Mouse (Mus musculus): Measurements from ENCODE around the gene Mettl2. TPM values are rescaled to one million over a fixed set of nuclear protein-coding genes. Genes with fewer than 3 reads are reported as not detected.
A peak's percentile ranks its signal among the peaks of the same experiment; 100 is the strongest.

Mettl2 gene
- total and polyA plus RNA-seq, 3 experiments, result 59.9 to 61.7 TPM; not detected in 1

- TF ChIP-seq CHD1 (IDR thresholded peaks at IDR 0.05; ENCODE audit: low read depth, low read length) (no peak), ZKSCAN1 (IDR thresholded peaks at IDR 0.05; ENCODE audit: low read depth, low read length) (no peak), GABPA (IDR thresholded peaks at IDR 0.05; ENCODE audit: low read depth, low read length) (no peak), TAL1 (IDR thresholded peaks at IDR 0.05; ENCODE audit: low read length) (no peak), CHD2 (IDR thresholded peaks at IDR 0.05; ENCODE audit: low read length) (no peak), MAZ (IDR thresholded peaks at IDR 0.05; ENCODE audit: low read depth, low read length) (no peak)
Observed at GRCm38 (mm10) chr11:105164516-105165510, 38.6 kb downstream of the Mettl2 start.

GRCm38 (mm10) chr11:105166780-105167179 is 40.6 kb downstream of the Mettl2 start:
- no peaks in the 10 kb centered on the region for H3K9me3 ChIP-seq (replicated peaks; ENCODE audit: insufficient read depth, low read length)
- no peaks in the 10 kb centered on the region for H3K79me2 ChIP-seq (ENCODE audit: control insufficient read depth, insufficient read depth, low read length, poor library complexity)
- TF ChIP-seq MYB (IDR thresholded peaks at IDR 0.05; ENCODE audit: low read depth, low read length), result no peak
- no peak for TF ChIP-seq EP300 (IDR thresholded peaks at IDR 0.05; ENCODE audit: low read depth in 1 of 2, low read length in 2 of 2)
- no peaks in the 10 kb centered on the region for H3K27me3 ChIP-seq (ENCODE audit: control insufficient read depth in 1 of 2, insufficient read depth in 2 of 2, low read length in 2 of 2)
- H3K9ac ChIP-seq (ENCODE audit: control insufficient read depth, low read depth, low read length, poor library complexity, severe bottlenecking), result no peak overlapping the region
- H3K36me3 ChIP-seq (ENCODE audit: control insufficient read depth in 1 of 2, insufficient read depth in 2 of 2, low read length in 2 of 2), result peaks cover 0 to 5% of the 10 kb centered on the region in 2 experiments; a peak in 2 of 4 replicates
- H3K27ac ChIP-seq (ENCODE audit: control insufficient read depth, low read depth, low read length), result no peak overlapping the region
- H3K4me3 ChIP-seq (ENCODE audit: control insufficient read depth in 1 of 2, insufficient read depth in 1 of 2, low read depth in 2 of 2, low read length in 2 of 2), result no peak overlapping the region
- DNase-seq (ENCODE audit: low read depth, low spot score), result no peak
- peaks cover 8 to 13% of the 10 kb centered on the region in 2 experiments for H3K4me1 ChIP-seq (ENCODE audit: control insufficient read depth in 1 of 2, insufficient read depth in 2 of 2, low read length in 2 of 2)

More at GRCm38 (mm10) chr11:105164516-105165510, 38.6 kb downstream of the Mettl2 start:
- Histone ChIP-seq H3K27ac (ENCODE audit: control insufficient read depth, low read depth, low read length) (no peak overlapping the region), H3K9ac (ENCODE audit: control insufficient read depth, low read depth, low read length, poor library complexity, severe bottlenecking) (no peak overlapping the region), H3K36me3 (ENCODE audit: control insufficient read depth in 1 of 2, insufficient read depth in 2 of 2, low read length in 2 of 2) (peaks cover 0 to 4% of the 10 kb centered on the region in 2 experiments; a peak in 1 of 4 replicates), H3K27me3 (ENCODE audit: control insufficient read depth in 1 of 2, insufficient read depth in 2 of 2, low read length in 2 of 2) (no peaks in the 10 kb centered on the region), H3K79me2 (ENCODE audit: control insufficient read depth, insufficient read depth, low read length, poor library complexity) (no peaks in the 10 kb centered on the region), H3K4me3 (ENCODE audit: control insufficient read depth in 1 of 2, insufficient read depth in 1 of 2, low read depth in 2 of 2, low read length in 2 of 2) (no peak overlapping the region), H3K9me3 (replicated peaks; ENCODE audit: insufficient read depth, low read length) (no peaks in the 10 kb centered on the region), H3K4me1 (ENCODE audit: control insufficient read depth in 1 of 2, insufficient read depth in 2 of 2, low read length in 2 of 2) (peaks cover 0 to 8% of the 10 kb centered on the region in 2 experiments; a peak in 2 of 4 replicates)
- no peak for DNase-seq (ENCODE audit: low read depth, low spot score)

- no peak within 1 kb of the TSS for H3K27ac ChIP-seq (ENCODE audit: control insufficient read depth, low read depth, low read length)
- peak within 1 kb of the TSS; percentile 85; the same call in 1 of the 2 replicates for H3K9ac ChIP-seq (ENCODE audit: control insufficient read depth, low read depth, low read length, poor library complexity, severe bottlenecking)
- H3K79me2 ChIP-seq (ENCODE audit: control insufficient read depth, insufficient read depth, low read length, poor library complexity), result peaks cover 32% of the 10 kb centered on the region
- TF ChIP-seq E2F4 (IDR thresholded peaks at IDR 0.05; ENCODE audit: borderline replicate concordance, low read depth, low read length) (no peak), ZMIZ1 (IDR thresholded peaks at IDR 0.05; ENCODE audit: low read depth, low read length) (no peak), ZNF384 (IDR thresholded peaks at IDR 0.05; ENCODE audit: low read depth, low read length) (no peak), MAFK (IDR thresholded peaks at IDR 0.05; ENCODE audit: borderline replicate concordance, low read depth, low read length) (no peak), MEF2A (IDR thresholded peaks at IDR 0.05; ENCODE audit: extremely low read depth, insufficient replicate concordance, low read depth, low read length, poor library complexity, severe bottlenecking) (no peak), SIN3A (IDR thresholded peaks at IDR 0.05; ENCODE audit: low read length) (no peak), ZKSCAN1 (IDR thresholded peaks at IDR 0.05; ENCODE audit: low read depth, low read length) (no peak), SMC3 (IDR thresholded peaks at IDR 0.05; ENCODE audit: low read depth, low read length) (no peak), NELFE (IDR thresholded peaks at IDR 0.05; ENCODE audit: low read depth, low read length) (no peak), JUND (IDR thresholded peaks at IDR 0.05; ENCODE audit: low read depth, low read length) (no peak), ELF1 (IDR thresholded peaks at IDR 0.05; ENCODE audit: low read depth, low read length) (no peak), MYB (IDR thresholded peaks at IDR 0.05; ENCODE audit: low read depth, low read length) (no peak), CHD1 (IDR thresholded peaks at IDR 0.05; ENCODE audit: low read depth, low read length) (no peak)
- H3K36me3 ChIP-seq (ENCODE audit: control insufficient read depth in 1 of 2, insufficient read depth in 2 of 2, low read length in 2 of 2), result peaks cover 0 to 20% of the 10 kb centered on the region in 2 experiments; a peak in 2 of 4 replicates
- H3K9me3 ChIP-seq (replicated peaks; ENCODE audit: insufficient read depth, low read length), result no peaks in the 10 kb centered on the region
- H3K4me3 ChIP-seq (ENCODE audit: control insufficient read depth in 1 of 2, insufficient read depth in 1 of 2, low read depth in 2 of 2, low read length in 2 of 2), result peak within 1 kb of the TSS; percentile 82 to 88; a peak in 2 of 4 replicates
- no peaks in the 10 kb centered on the region for H3K27me3 ChIP-seq (ENCODE audit: control insufficient read depth in 1 of 2, insufficient read depth in 2 of 2, low read length in 2 of 2)
- DNase-seq (ENCODE audit: low read depth, low spot score), result no peak
- peaks cover 13 to 14% of the 10 kb centered on the region in 2 experiments for H3K4me1 ChIP-seq (ENCODE audit: control insufficient read depth in 1 of 2, insufficient read depth in 2 of 2, low read length in 2 of 2)
Observed at GRCm38 (mm10) chr11:105178516-105178915, 52.3 kb downstream of the Mettl2 start, which contains the start of gene Tlk2. Gene Tlk2 (plus strand): TSS chr11:105178807.
